Mouse (Mus musculus) liver, embryonic 14.5 days (tissue): ENCODE results near the gene Dedd2.
A peak's percentile ranks its signal among the peaks of the same experiment; 100 is the strongest.

Source experiments
- CTCF ChIP-seq: IDR thresholded peaks from 2 replicates; pipeline ENCODE4 v1.5.1; 2016; ENCODE audit warnings: antibody characterized with exemption, low read depth, control low read depth
- EP300 ChIP-seq: IDR thresholded peaks from 2 replicates; pipeline ENCODE4 v1.6.1; 2016; ENCODE audit warnings: antibody characterized with exemption, low read depth

GRCm38 (mm10) chr7:25195148-25195547 lies 25.3 kb downstream of the Dedd2 start:
- peak; percentile 78 for TF ChIP-seq EP300
- TF ChIP-seq CTCF = no peak
